Mouse (Mus musculus): ENCODE data around the gene Myd88.

Myd88 gene

DNA sequence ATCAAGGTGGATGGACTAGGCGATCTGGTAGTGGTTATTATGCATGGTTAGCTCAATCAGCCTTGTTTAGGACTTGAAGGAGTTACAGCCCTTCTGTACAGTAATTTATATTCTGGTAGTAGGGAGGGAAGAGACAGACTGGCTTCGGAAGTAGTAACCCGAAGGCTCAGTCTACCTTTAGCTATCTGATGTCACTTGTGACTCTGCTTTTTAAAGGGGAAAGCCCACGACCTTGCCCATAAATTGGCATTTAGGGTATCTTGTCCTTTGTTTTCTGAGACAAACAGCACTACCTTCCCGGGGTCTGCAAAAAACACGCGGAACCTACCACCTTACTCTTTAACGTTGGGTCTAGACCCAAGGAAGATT is 1.0 kb downstream of the Myd88 start:
- DNase-seq (ENCODE audit: low spot score in 2 of 2): no peak

- DNase-seq (ENCODE audit: low spot score in 2 of 2): peak; percentile 71 to 73
Observed at GRCm38 (mm10) chr9:119339558-119340211, 1.5 kb downstream of the Myd88 start, which contains the start of gene Acaa1a. TSS of gene Acaa1a (plus strand) at chr9:119339676.

DNA sequence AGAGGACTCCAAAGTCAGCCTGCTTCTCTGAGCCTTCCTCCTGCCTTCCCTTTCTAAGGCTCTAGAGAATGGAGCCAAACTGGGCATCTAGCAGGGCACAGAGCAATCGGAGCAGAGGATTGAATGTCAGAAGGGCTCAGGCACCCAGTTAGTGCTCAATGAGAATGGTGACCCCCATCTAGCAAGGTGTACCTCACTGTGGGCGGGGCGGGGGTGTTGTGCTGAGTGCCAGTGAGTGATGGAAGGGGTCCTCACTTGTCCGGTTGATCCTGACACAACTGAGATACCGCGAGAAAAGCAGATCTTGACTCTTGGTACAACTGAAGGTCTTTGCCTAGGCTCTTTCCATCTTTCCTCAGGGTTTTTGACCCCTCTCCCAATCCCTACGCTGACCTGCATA is 2.1 kb downstream of the Myd88 start:
- DNase-seq (ENCODE audit: low spot score in 2 of 2): no peak

- DNase-seq (ENCODE audit: low spot score in 2 of 2): no peak
Observed at GRCm38 (mm10) chr9:119338350-119338749, 2.9 kb downstream of the Myd88 start.

- DNase-seq (ENCODE audit: low spot score in 2 of 2): no peak
Observed at GRCm38 (mm10) chr9:119337842-119338241, 3.4 kb downstream of the Myd88 start.

GRCm38 (mm10) chr9:119335571-119335970 is 5.6 kb downstream of the Myd88 start:
- DNase-seq (ENCODE audit: low spot score in 2 of 2): no peak

DNA sequence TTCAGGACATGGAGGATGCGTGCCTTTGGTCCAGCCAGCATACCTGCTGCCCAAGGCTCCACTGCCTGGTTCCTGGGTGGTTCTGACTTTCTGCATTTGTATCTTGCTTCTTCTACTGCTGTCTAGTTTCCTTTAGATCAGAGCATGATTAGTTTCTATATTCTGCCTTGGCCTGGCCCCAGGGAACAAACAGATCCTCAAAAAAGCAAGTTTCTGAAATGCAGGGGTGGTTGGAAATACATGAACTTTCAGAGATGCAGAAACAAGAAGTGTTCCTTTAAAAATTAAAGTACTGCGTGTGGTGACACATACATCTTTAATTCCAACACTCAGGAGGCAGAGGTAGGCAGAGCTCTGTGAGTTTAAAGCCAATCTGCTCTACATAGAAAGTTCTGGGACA is 6.4 kb downstream of the Myd88 start:
- DNase-seq (ENCODE audit: low spot score in 2 of 2): no peak

DNA sequence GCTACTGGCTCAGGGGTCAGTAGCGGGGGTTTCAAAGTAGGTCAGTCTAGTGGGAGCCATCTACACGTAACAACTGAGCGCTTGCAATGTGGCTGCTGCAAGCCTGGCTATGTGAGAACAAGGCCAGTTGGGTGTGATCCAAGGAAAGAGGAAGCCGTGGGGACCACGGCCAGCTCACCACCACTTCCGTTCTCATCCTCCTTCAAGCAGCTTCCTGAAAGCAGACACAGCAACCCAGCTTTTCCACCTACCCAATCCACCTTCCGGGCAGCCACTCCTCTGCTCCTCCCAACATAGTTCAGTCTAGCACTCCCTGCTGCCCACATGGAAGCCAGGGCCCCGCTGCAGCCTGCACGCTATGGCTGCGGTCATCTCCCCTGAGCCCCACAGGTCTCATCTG is 6.9 kb downstream of the Myd88 start:
- DNase-seq (ENCODE audit: low spot score in 2 of 2): no peak

GRCm38 (mm10) chr9:119330186-119330963 is 10.8 kb downstream of the Myd88 start:
- no peak for DNase-seq (ENCODE audit: low spot score in 2 of 2)

GRCm38 (mm10) chr9:119328488-119328887 is 12.7 kb downstream of the Myd88 start:
- no peak for DNase-seq (ENCODE audit: low spot score in 2 of 2)

- DNase-seq (ENCODE audit: low spot score in 2 of 2): no peak
Observed at GRCm38 (mm10) chr9:119324130-119324529, 17.1 kb downstream of the Myd88 start.

GRCm38 (mm10) chr9:119323260-119323645 is 18.0 kb downstream of the Myd88 start:
- DNase-seq (ENCODE audit: low spot score in 2 of 2): no peak

DNA sequence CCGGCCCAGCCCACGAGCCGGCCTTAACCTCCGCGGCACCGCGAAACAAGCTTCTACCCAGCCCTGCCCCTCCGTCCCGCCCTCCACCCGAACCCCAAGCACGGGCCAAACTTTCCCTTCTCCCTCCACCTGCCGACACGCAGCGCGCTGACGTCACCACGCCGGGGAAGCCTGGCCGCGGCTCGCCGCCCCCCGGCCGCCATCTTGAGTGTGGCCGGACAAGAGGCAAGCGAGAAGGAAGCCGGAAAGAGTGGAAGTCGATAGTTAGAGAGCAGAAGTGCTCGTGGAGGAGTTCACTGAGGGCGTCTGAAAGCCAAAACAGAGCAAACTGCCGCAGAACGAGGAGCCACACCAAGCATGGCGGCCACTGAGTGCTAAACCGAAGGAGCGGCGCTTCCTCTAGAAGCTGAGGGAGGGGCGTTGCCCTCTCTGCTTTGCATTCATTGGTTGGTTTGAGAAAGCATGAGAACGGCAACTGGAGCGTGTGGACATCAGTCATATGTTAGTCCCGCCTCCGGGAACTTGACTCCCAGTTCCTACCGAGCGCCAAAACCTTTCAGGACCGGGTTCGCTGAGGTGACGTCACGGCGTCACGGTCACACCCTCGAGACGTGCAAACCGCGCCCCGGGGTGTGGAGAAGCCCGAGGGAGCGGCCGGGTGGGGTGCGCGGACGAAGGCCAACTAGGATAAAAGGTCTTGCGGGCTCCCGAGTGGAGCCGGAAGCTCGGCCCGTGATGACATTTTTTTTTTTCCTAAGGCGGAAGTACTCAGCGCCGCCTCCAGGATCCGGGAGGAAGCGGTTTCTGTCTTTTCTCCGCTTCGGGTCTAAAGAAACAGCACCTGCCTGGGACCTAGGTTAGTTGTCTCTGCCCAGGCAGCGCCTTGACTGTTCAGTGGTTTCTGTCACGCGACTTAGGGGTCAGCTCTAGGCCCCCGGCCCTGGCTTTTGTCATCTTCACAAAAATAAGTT is 18.6 kb downstream of the Myd88 start, which contains the start of gene Oxsr1:
Gene Oxsr1 (minus strand): TSS at position 139 of the 971 bp plus-strand sequence.
- DNase-seq (ENCODE audit: low spot score in 2 of 2): peak; percentile 98 to 99

GRCm38 (mm10) chr9:119321392-119322229 is 19.6 kb downstream of the Myd88 start:
- no peak for DNase-seq (ENCODE audit: low spot score in 2 of 2)

- no peak for DNase-seq (ENCODE audit: low spot score in 2 of 2)
Observed at GRCm38 (mm10) chr9:119320946-119321345, 20.3 kb downstream of the Myd88 start.

DNA sequence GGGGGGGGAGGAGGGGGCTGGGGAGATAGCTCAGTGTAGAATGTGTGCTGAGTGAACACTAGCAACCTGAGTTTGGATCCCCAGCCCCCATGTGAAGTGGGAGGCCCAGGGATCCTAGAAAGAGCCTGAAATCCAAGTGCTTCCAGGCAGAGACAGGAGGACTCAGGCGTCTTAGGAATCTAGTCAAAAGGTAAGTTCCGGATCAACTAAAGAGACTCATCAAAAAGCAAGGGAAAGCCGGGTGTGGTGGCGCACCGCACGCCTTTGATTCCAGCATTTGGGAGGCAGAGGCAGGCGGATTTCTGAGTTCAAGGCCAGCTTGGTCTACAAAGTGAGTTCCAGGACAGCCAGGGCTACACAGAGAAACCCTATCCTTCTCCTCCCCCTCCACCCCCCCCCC is 20.8 kb downstream of the Myd88 start:
- no peak for DNase-seq (ENCODE audit: low spot score in 2 of 2)

DNA sequence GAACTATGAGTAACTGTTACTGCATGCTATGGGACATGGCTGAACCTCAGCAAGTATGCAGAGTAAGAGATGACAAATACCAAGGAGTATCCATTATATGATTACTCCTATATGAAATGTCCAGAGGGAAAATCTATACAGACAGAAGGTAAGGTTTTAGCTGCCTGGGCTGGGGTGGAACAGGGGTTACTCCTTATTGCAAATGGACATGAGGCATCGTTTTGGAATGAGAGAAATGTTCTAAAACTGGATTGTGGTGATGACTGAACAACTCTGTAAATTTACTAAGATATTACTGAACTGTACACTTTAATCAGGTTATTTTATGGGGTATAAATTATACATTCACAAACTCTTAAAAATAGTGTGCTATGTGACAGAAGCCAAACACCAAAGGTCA is 22.3 kb downstream of the Myd88 start:
- no peak for DNase-seq (ENCODE audit: low spot score in 2 of 2)

GRCm38 (mm10) chr9:119313096-119313495 is 28.1 kb downstream of the Myd88 start:
- no peak for DNase-seq (ENCODE audit: low spot score in 2 of 2)

- DNase-seq (ENCODE audit: low spot score in 2 of 2): no peak
Observed at GRCm38 (mm10) chr9:119309067-119309466, 32.1 kb downstream of the Myd88 start.

DNA sequence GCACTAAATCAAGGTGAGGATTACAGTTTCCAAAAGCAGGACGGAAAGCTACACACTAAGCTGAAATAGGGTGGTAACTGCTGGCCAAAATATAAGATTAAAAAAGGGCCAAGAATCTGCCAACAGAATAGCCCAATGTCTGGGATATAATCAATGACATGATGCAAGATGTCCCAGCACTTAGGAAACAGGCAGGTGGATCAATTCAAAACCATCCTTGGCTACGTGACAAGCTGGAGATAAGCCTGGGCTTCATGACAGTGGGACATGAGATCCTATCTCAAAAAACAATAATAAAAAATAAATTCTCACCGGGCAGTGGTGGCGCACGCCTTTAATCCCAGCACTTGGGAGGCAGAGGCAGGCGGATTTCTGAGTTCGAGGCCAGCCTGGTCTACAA is 35.3 kb downstream of the Myd88 start:
- no peak for DNase-seq (ENCODE audit: low spot score in 2 of 2)

DNA sequence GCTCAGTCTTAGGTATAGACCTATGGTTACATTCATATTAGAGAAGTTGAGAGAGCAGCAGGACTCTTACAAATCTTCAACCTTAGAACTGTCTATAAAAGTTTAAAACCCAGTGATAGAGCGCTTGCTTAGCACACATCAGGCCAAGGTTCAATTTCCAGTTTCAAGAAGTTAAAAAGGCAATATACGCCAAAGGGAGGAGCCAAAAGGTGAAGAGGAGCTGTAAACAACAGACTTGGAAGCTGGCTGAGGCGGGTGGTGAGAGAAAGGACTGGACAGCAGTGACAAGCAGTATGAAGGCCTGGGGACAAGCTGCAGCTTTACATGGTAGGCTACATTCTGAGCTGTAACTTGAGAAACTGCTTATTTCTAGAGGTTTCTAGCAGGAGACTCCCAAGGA is 42.6 kb downstream of the Myd88 start:
- DNase-seq (ENCODE audit: low spot score in 2 of 2): no peak

Measured in urinary bladder, postnatal 4 days (tissue).